Mouse (Mus musculus) lung, adult 2 months (tissue): Measurements from ENCODE around the gene Pigk. TPM values are rescaled to one million over a fixed set of nuclear protein-coding genes. Genes with fewer than 3 reads are reported as not detected.

Experiments used
- DNase-seq: peaks from one replicate; pipeline ENCODE4 v3.0.0; 2022
- H3K4me1 ChIP-seq: fragments of 200-500 bp; 2 replicates; pipeline ENCODE4 v1.6.1; 2011; ENCODE audit warnings: low read length; ENCODE audit not compliant: control insufficient read depth, insufficient read depth
- H3K4me3 ChIP-seq: fragments of 200-500 bp; replicated peaks from 2 replicates; pipeline ENCODE3; 2011; ENCODE audit warnings: low read depth, mild to moderate bottlenecking, control low read depth, low read length; ENCODE audit errors: extremely low read depth
- CTCF ChIP-seq: fragments of 200-500 bp; IDR thresholded peaks from 2 replicates; pipeline ENCODE4 v1.5.1; 2011; ENCODE audit warnings: mild to moderate bottlenecking, low read length, control low read depth; ENCODE audit not compliant: insufficient read depth
- POLR2A ChIP-seq: fragments of 200-500 bp; IDR thresholded peaks from 2 replicates; pipeline ENCODE4 v1.6.1; 2011; ENCODE audit warnings: low read depth, mild to moderate bottlenecking, control low read depth, low read length, borderline replicate concordance; ENCODE audit errors: extremely low read depth
- WGBS: fragments of 180-500 bp; shearing (Covaris S2); methylation state at CpG from one replicate; pipeline ENCODE4 v1.1.7; 2018; 5-methylcytosine and 5-hydroxymethylcytosine counted together
- polyA plus RNA-seq: library from polyadenylated mRNA; depleted of rRNA; stranded (reverse); fragments of >200 nt; gene quantifications from 2 replicates; pipeline ENCODE4 v1.2.3, GENCODE M21; 2012; rRNA removed

The Pigk gene
- polyA plus RNA-seq, result 7.6 and 12.2 TPM in 2 replicates

DNA sequence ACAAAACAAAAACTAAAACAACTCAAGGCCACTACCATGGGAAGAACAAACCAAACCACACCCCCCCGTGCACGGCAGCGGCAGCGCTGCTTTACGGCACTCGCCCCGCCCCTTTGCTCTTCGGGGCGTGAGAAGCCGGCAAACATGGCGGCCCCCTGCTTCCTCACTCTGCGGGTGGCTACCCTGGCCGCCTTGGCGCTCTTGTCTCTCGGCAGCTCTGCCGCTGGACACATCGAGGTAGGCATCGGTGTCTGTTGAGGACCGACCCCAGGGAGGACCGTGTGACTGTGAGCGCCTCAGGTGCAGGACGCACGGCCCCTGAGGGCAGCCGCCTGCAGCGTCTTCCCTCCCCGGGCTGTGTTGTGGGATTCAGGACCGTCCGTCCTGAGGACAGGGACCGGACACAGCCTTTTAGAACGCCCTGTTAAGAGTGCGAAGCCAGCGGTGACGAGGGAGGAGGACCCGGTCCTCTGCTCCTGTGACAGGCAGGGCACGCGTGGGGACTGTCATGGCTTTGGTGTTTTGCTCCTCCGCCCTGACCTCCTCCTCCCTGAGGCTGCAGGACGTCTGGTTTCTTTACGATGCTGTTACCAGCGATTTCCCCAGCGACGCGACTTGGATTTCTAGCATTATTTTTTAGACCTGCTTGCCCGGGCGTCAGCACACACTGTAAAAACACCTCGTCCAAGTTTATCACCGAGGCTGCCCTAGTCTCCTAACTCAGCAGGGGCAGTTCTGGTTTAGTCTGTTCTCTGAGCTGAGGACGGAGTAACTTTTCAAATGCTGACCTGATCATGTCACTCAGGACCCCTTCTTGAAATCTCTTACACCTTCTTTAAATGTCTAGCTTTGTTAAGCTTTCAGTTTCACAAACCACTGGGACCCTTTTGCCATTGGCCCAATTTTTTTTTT is at the start of gene Pigk:
Pigk (plus strand) TSS at position 110 of the 912 bp plus-strand sequence.
- no peaks in the 10 kb centered on the region for H3K4me1 ChIP-seq
- peak within 1 kb of the TSS; percentile 92 for H3K4me3 ChIP-seq
- peak; percentile 95 for DNase-seq
- TF ChIP-seq CTCF (no peak), POLR2A (peak; percentile 59; the same call in 1 of the 2 replicates)
- 1% methylated on average over 48 of the region's 48 CpGs for WGBS

DNA sequence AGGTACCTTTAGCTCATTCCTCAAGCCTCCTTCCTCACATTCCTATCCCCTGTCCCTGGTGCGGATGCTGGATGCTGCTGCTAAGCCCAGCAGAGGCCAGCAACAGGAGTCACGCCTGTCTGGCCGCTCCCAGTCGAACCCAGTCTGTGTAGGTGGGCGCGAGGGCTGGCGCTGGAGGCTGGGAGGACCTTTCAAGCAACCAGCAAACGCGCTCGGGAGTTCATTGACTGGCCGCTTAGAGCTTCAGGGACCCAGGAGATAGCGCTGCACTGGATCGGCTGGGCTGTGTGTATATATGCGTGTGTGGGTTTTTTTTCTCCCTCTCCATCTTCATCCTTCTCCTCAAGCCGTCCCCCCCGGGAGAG is 46.9 kb upstream of the Pigk start:
- 2% methylated on average over 16 of the region's 16 CpGs for WGBS
- no peak overlapping the region for H3K4me3 ChIP-seq
- 0 out of 2 replicates have a peak, but pooled peaks cover 2% of the 10 kb centered on the region for H3K4me1 ChIP-seq
- TF ChIP-seq CTCF, result no peak
- no peak for TF ChIP-seq POLR2A
- no peak for DNase-seq

DNA sequence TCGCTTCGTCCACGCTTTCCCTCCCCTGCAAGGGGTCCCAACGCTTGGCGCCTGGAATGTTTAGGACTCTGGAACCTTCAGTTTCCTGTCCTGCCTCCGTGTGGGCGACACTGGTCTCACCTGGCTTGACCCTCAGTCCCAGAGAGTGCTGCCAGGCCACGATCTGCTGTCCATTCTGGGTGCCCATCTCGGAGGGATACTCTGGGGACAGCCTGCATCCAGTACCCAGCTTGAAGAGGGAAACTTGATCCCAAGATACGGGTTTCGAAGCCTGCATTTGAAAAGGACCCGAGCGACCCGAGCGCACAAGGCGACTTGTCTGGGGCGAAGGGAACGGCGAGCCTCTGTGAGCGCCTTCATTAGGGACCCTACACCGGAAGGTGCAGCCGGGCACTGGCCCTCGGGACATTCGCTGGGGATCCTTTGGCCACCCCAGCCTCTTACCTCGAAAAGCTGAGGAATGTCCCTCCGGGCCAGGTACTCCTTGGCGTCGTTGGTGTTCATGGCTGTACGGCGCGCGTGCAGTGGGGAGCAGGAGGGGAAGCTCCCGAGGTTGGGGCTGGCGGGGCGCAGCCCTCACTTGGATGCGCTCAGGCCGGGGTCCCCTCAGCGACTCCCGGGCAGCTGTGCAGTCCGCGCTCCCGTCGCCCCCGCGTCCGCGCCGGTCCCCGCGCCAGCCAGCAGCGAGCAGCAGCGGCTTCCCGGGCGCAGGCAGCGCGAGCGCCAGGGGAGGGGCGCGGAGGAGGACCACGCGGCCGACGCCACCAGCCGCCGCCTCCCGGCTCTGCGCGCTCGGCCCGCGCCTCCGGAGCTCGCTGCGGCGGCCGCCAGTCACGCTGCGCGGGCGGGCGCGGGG is 46.3 kb upstream of the Pigk start:
- Histone ChIP-seq H3K4me1 (0 out of 2 replicates have a peak, but pooled peaks cover 2% of the 10 kb centered on the region), H3K4me3 (peak overlapping the region; percentile 5)
- 1% methylated on average over 72 of the region's 82 CpGs for WGBS
- TF ChIP-seq POLR2A (no peak), CTCF (no peak)
- no peak for DNase-seq

DNA sequence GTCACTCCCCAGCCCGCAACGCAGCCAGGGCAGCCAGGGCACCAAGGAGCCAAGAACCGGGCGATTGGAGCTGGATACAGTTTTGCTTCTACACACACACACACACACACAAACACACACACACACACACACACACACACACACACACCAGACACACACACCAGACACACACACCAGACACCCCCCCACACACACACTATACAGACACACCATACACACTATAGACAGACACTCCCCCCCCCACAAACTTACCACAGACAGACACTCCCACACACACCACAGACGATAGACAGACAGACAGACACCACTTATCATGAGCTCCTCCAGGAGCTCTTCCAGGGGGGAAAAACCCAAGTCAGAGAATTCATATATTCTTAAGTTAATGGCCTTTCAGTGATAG is 45.7 kb upstream of the Pigk start, which contains the start of gene Ak5:
Ak5 (minus strand) TSS at position 122 of the 400 bp plus-strand sequence.
- TF ChIP-seq CTCF (no peak), POLR2A (no peak)
- no peak for DNase-seq
- WGBS, result 4% methylated on average over 5 of the region's 5 CpGs
- Histone ChIP-seq H3K4me1 (0 out of 2 replicates have a peak, but pooled peaks cover 2% of the 10 kb centered on the region), H3K4me3 (peak within 1 kb of the TSS; percentile 5)

DNA sequence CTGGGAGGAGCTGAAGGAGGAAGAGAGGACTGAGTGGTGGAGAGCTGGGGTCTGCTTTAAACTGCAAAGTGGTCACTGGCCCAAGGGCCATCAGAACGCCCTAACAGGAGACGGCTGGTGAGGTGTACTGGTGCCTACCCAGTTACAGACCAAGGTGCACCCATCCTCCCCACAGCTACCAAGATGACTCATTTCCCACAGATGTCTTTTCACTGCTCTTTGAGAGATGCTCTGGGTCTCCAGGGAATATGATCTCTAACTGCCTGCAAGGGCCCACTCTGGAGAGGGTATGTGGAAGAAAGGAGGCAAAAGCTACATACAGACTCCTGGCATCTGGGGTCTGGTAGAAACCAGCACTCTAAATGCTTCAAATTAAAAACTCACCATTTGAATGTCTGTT is 45.1 kb upstream of the Pigk start:
- TF ChIP-seq CTCF (no peak), POLR2A (no peak)
- no peak for DNase-seq
- WGBS, result 71% methylated on average over 2 of the region's 2 CpGs
- H3K4me3 ChIP-seq, result no peak overlapping the region
- H3K4me1 ChIP-seq, result 0 out of 2 replicates have a peak, but pooled peaks cover 2% of the 10 kb centered on the region

DNA sequence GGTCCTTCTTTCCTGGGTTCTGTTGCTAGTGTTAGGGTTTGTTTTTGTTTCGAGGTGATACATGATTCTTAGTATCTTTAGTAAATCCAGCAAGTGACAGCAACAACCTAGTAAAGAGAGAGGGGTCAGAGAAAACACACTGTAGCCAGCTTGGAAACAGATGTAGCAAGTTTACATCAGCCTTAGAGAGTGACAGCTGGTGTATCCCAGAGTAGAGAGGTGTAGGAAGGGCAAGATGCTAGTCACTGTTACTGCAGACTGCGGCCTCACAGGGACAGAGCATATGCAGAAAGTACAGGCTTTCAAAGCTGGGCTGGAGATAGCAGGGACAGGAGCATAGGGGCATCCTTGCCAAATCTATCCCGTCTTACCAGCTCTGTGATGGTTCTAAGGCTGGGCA is 44.1 kb upstream of the Pigk start:
- WGBS, result 67% methylated on average over 3 of the region's 3 CpGs
- DNase-seq, result no peak
- H3K4me3 ChIP-seq, result no peak overlapping the region
- no peak for TF ChIP-seq POLR2A
- no peak for TF ChIP-seq CTCF
- 0 out of 2 replicates have a peak, but pooled peaks cover 2% of the 10 kb centered on the region for H3K4me1 ChIP-seq

DNA sequence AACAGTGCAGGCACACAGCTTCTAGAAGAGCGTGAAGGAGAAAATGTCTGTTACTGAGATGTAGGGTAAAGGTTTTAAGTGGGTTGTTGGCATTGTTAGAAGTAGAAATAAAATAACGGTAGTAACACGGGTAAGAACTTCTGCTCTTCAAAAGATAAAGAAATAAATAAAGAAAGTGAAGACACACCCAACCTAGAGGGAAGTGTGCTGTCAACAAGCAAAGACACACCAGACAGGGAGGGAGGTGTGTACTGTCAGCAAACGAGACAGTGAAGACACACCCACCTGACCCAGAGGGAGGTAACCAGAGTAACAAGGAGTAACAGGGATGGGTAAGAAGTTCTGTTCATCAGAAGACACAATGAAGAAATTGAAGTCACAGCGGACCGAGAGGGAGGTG is 39.2 kb upstream of the Pigk start:
- WGBS, result 57% methylated on average over 6 of the region's 6 CpGs
- no peak overlapping the region for H3K4me3 ChIP-seq
- TF ChIP-seq CTCF (no peak), POLR2A (no peak)
- H3K4me1 ChIP-seq, result no peaks in the 10 kb centered on the region
- DNase-seq, result no peak

DNA sequence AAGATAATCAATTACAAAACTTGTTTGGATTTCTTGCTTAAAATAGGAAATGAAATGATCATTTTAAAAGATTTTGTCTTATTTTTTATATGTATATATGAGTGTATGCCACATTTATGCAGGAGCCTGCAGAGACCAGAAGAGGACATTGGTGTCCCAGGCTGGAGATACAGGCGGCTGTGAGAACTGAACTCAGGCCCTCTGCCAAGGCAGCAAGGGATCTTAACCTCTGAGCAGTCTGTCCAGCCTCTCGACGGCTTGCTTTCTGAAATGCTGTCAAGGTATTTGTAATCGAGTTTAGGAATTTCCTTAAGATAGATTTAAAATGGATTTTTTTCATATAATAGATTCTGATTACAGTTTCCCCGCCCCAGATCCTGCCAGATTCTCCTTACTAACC is 25.4 kb upstream of the Pigk start:
- H3K4me3 ChIP-seq, result no peak overlapping the region
- TF ChIP-seq CTCF (no peak), POLR2A (no peak)
- WGBS, result 56% methylated on average over 5 of the region's 5 CpGs
- no peak for DNase-seq
- H3K4me1 ChIP-seq, result no peaks in the 10 kb centered on the region

DNA sequence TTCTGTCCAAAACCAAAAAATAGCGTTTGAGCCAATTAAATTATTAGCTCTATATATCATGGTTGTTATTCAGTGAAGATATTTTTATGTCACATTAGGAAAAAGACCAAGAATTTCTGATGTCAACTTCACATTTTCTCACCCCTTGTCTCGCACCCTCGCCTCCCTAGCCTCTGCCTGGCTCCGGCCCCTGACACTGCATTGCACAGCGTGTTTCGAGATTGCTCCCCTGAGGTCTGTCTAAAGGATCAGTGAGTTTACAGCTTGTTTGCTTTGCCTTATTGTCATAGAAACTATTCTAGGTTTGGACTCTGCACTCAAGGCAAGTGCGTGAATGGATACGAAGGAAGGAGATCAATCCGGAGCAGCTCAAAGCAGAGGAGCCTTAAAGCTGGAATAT is 24.8 kb upstream of the Pigk start:
- Histone ChIP-seq H3K4me1 (no peaks in the 10 kb centered on the region), H3K4me3 (no peak overlapping the region)
- no peak for DNase-seq
- TF ChIP-seq CTCF (no peak), POLR2A (no peak)
- WGBS, result 72% methylated on average over 9 of the region's 9 CpGs
